Mouse (Mus musculus): ENCODE data around the gene Fubp1. TPM values are rescaled to one million over a fixed set of nuclear protein-coding genes. Genes with fewer than 3 reads are reported as not detected.

Gene Fubp1
- polyA plus RNA-seq, 1 experiment from 2014 or later = 452 TPM

GRCm38 (mm10) chr3:152208096-152208885, 1.9 kb upstream of the Fubp1 start:
- Histone ChIP-seq H3K4me3 (ENCODE audit: low read depth, low read length) (no peak overlapping the region), H3K9ac (ENCODE audit: low read length) (no peak overlapping the region), H3K4me1 (ENCODE audit: control insufficient read depth, insufficient read depth, low read length) (peaks cover 9% of the 10 kb centered on the region; the same call in 1 of the 2 replicates), H3K27ac (replicated peaks; ENCODE audit: low read depth, low read length) (no peak overlapping the region), H3K4me2 (ENCODE audit: low read depth, severe bottlenecking) (no peak overlapping the region), H3K9me3 (ENCODE audit: control insufficient read depth, low read length) (no peaks in the 10 kb centered on the region), H3K36me3 (ENCODE audit: control insufficient read depth, insufficient read depth, low read length) (no peaks in the 10 kb centered on the region), H3K27me3 (ENCODE audit: control insufficient read depth, insufficient read depth, low read length) (no peaks in the 10 kb centered on the region)
- 90% methylated on average over 7 of the region's 7 CpGs for WGBS
- ATAC-seq (ENCODE audit: insufficient number of reproducible peaks, low FRiP score, low TSS enrichment, low read depth) (no peak), DNase-seq (ENCODE audit: low spot score) (no peak)

- Histone ChIP-seq H3K4me2 (ENCODE audit: low read depth, severe bottlenecking) (peak overlapping the region; percentile 60), H3K36me3 (ENCODE audit: control insufficient read depth, insufficient read depth, low read length) (no peaks in the 10 kb centered on the region), H3K4me3 (ENCODE audit: low read depth, low read length) (peak overlapping the region; percentile 96), H3K9me3 (ENCODE audit: control insufficient read depth, low read length) (no peaks in the 10 kb centered on the region), H3K27ac (replicated peaks; ENCODE audit: low read depth, low read length) (peak overlapping the region; percentile 99), H3K4me1 (ENCODE audit: control insufficient read depth, insufficient read depth, low read length) (peaks cover 9% of the 10 kb centered on the region; the same call in 1 of the 2 replicates), H3K27me3 (ENCODE audit: control insufficient read depth, insufficient read depth, low read length) (no peaks in the 10 kb centered on the region), H3K9ac (ENCODE audit: low read length) (peak overlapping the region; percentile 100)
- DNase-seq (ENCODE audit: low spot score) (no peak), ATAC-seq (ENCODE audit: insufficient number of reproducible peaks, low FRiP score, low TSS enrichment, low read depth) (peak; percentile 24)
- 8% methylated on average over 25 of the region's 25 CpGs for WGBS
Observed at GRCm38 (mm10) chr3:152209177-152209966, 850 bp upstream of the Fubp1 start.

- H3K4me3 ChIP-seq (ENCODE audit: low read depth, low read length) = peak overlapping the region; percentile 96
- peak overlapping the region; percentile 99 for H3K27ac ChIP-seq (replicated peaks; ENCODE audit: low read depth, low read length)
- peak overlapping the region; percentile 87 for H3K4me2 ChIP-seq (ENCODE audit: low read depth, severe bottlenecking)
- H3K4me1 ChIP-seq (ENCODE audit: control insufficient read depth, insufficient read depth, low read length) = peaks cover 9% of the 10 kb centered on the region; the same call in 1 of the 2 replicates
- peaks cover 3% of the 10 kb centered on the region; the same call in 1 of the 2 replicates for H3K36me3 ChIP-seq (ENCODE audit: control insufficient read depth, insufficient read depth, low read length)
- under 1% methylated on average over 58 of the region's 68 CpGs for WGBS
- H3K9me3 ChIP-seq (ENCODE audit: control insufficient read depth, low read length) = no peaks in the 10 kb centered on the region
- ATAC-seq (ENCODE audit: insufficient number of reproducible peaks, low FRiP score, low TSS enrichment, low read depth) (peak; percentile 58), DNase-seq (ENCODE audit: low spot score) (peak; percentile 80)
- H3K27me3 ChIP-seq (ENCODE audit: control insufficient read depth, insufficient read depth, low read length) = no peaks in the 10 kb centered on the region
- H3K9ac ChIP-seq (ENCODE audit: low read length) = peak overlapping the region; percentile 100
Observed at GRCm38 (mm10) chr3:152210728-152211391, 638 bp downstream of the Fubp1 start.

DNA sequence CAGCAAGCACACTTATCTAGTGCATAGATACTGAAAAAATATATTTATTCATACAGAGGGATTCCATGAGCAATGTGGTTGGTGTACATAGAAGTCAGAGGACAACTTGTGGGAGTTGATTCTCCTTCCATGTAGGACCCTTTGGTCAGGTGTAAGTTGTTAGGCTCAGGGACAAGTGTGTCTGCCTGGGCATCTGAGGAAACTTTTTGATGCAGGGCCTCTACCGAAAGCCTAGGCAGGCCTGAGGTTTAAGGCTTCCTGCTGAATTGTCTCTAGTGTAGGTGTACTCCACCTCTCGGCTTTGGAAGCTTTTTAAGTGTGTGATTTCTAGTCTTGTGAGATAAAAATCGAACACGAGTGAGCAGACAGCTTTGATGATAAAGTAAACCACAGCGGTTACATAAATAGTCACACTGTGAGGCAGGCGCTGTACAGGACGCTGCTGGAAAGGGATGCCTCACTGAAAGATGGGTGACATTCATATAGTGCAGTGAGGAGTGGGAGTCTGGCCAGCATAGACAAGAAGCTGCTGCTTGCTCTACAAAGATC, 1.6 kb downstream of the Fubp1 start:
- H3K27me3 ChIP-seq (ENCODE audit: control insufficient read depth, insufficient read depth, low read length) = no peaks in the 10 kb centered on the region
- no peaks in the 10 kb centered on the region for H3K9me3 ChIP-seq (ENCODE audit: control insufficient read depth, low read length)
- H3K27ac ChIP-seq (replicated peaks; ENCODE audit: low read depth, low read length) = no peak overlapping the region
- H3K4me1 ChIP-seq (ENCODE audit: control insufficient read depth, insufficient read depth, low read length) = peaks cover 9% of the 10 kb centered on the region; the same call in 1 of the 2 replicates
- peak overlapping the region; percentile 100 for H3K9ac ChIP-seq (ENCODE audit: low read length)
- DNase-seq (ENCODE audit: low spot score) (no peak), ATAC-seq (ENCODE audit: insufficient number of reproducible peaks, low FRiP score, low TSS enrichment, low read depth) (no peak)
- peak overlapping the region; percentile 96 for H3K4me3 ChIP-seq (ENCODE audit: low read depth, low read length)
- 48% methylated on average over 7 of the region's 7 CpGs for WGBS
- peaks cover 7% of the 10 kb centered on the region; the same call in 1 of the 2 replicates for H3K36me3 ChIP-seq (ENCODE audit: control insufficient read depth, insufficient read depth, low read length)
- H3K4me2 ChIP-seq (ENCODE audit: low read depth, severe bottlenecking) = peak overlapping the region; percentile 87

DNA sequence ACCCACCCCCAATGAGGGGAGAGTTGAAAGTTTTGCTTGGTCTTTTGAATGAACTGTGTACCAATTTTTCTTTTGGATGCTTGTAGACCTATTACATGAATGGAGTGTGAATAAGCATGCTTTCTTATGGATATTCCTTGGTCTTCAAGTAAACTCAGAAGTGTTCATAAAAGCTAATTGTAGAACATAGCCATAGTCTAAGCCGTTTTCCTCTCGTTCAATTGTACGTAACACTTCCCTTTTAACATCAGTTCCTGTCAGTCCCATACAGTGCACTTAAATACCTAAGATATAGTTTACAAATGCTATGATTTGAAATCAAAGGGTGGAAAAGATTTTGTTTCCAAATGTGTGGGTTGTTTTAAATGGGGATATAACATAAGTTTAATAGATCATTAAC, 3.2 kb downstream of the Fubp1 start:
- ATAC-seq (ENCODE audit: insufficient number of reproducible peaks, low FRiP score, low TSS enrichment, low read depth) (no peak), DNase-seq (ENCODE audit: low spot score) (no peak)
- H3K4me2 ChIP-seq (ENCODE audit: low read depth, severe bottlenecking) = peak overlapping the region; percentile 87; the same call in 1 of the 2 replicates
- no peak overlapping the region for H3K4me3 ChIP-seq (ENCODE audit: low read depth, low read length)
- H3K9me3 ChIP-seq (ENCODE audit: control insufficient read depth, low read length) = no peaks in the 10 kb centered on the region
- H3K27me3 ChIP-seq (ENCODE audit: control insufficient read depth, insufficient read depth, low read length) = no peaks in the 10 kb centered on the region
- H3K9ac ChIP-seq (ENCODE audit: low read length) = no peak overlapping the region
- peaks cover 9% of the 10 kb centered on the region; the same call in 1 of the 2 replicates for H3K4me1 ChIP-seq (ENCODE audit: control insufficient read depth, insufficient read depth, low read length)
- H3K27ac ChIP-seq (replicated peaks; ENCODE audit: low read depth, low read length) = no peak overlapping the region
- peaks cover 7% of the 10 kb centered on the region; the same call in 1 of the 2 replicates for H3K36me3 ChIP-seq (ENCODE audit: control insufficient read depth, insufficient read depth, low read length)
- 72% methylated on average over 3 of the region's 3 CpGs for whole genome bisulfite sequencing

GRCm38 (mm10) chr3:152224918-152225317, 14.7 kb downstream of the Fubp1 start:
- ATAC-seq (ENCODE audit: insufficient number of reproducible peaks, low FRiP score, low TSS enrichment, low read depth) (no peak), DNase-seq (ENCODE audit: low spot score) (no peak)
- H3K36me3 ChIP-seq (ENCODE audit: control insufficient read depth, insufficient read depth, low read length) = peaks cover 32% of the 10 kb centered on the region

GRCm38 (mm10) chr3:152225906-152226305, 15.7 kb downstream of the Fubp1 start:
- peaks cover 26% of the 10 kb centered on the region for H3K36me3 ChIP-seq (ENCODE audit: control insufficient read depth, insufficient read depth, low read length)
- ATAC-seq (ENCODE audit: insufficient number of reproducible peaks, low FRiP score, low TSS enrichment, low read depth) = no peak
- 96% methylated on average over 7 of the region's 7 CpGs for WGBS

More at GRCm38 (mm10) chr3:152224918-152225317, 14.7 kb downstream of the Fubp1 start:
- Histone ChIP-seq H3K4me2 (ENCODE audit: low read depth, severe bottlenecking) (no peak overlapping the region), H3K9me3 (ENCODE audit: control insufficient read depth, low read length) (no peaks in the 10 kb centered on the region), H3K4me1 (ENCODE audit: control insufficient read depth, insufficient read depth, low read length) (no peaks in the 10 kb centered on the region), H3K27me3 (ENCODE audit: control insufficient read depth, insufficient read depth, low read length) (no peaks in the 10 kb centered on the region), H3K4me3 (ENCODE audit: low read depth, low read length) (no peak overlapping the region), H3K9ac (ENCODE audit: low read length) (no peak overlapping the region), H3K27ac (replicated peaks; ENCODE audit: low read depth, low read length) (no peak overlapping the region)

DNA sequence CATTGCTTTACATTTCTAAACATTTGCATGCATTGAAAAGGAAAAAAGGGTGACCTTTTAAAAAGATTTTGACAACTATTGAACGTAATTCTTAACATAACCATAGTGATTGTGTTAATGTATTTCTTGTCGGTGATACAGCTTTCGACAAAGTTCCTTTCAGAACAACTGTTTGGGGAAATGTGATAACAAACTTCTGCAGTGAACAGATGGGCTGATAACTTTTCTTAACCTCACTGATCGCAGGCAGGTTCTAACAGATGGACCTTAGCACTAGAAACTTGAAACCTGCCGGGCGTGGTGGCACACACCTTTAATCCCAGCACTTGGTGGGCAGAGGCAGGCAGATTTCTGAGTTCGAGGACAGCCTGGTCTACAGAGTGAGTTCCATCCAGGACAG, 18.6 kb downstream of the Fubp1 start:
- no peak overlapping the region for H3K27ac ChIP-seq (replicated peaks; ENCODE audit: low read depth, low read length)

More at GRCm38 (mm10) chr3:152225906-152226305, 15.7 kb downstream of the Fubp1 start:
- no peaks in the 10 kb centered on the region for H3K9me3 ChIP-seq (ENCODE audit: control insufficient read depth, low read length)
- DNase-seq (ENCODE audit: low spot score) = no peak
- no peak overlapping the region for H3K9ac ChIP-seq (ENCODE audit: low read length)
- H3K4me3 ChIP-seq (ENCODE audit: low read depth, low read length) = no peak overlapping the region
- no peaks in the 10 kb centered on the region for H3K27me3 ChIP-seq (ENCODE audit: control insufficient read depth, insufficient read depth, low read length)
- H3K4me2 ChIP-seq (ENCODE audit: low read depth, severe bottlenecking) = no peak overlapping the region
- H3K27ac ChIP-seq (replicated peaks; ENCODE audit: low read depth, low read length) = no peak overlapping the region
- no peaks in the 10 kb centered on the region for H3K4me1 ChIP-seq (ENCODE audit: control insufficient read depth, insufficient read depth, low read length)

More for the DNA sequence above, 18.6 kb downstream of the Fubp1 start:
- Histone ChIP-seq H3K27me3 (ENCODE audit: control insufficient read depth, insufficient read depth, low read length) (no peaks in the 10 kb centered on the region), H3K36me3 (ENCODE audit: control insufficient read depth, insufficient read depth, low read length) (peaks cover 14% of the 10 kb centered on the region; the same call in 1 of the 2 replicates), H3K4me2 (ENCODE audit: low read depth, severe bottlenecking) (no peak overlapping the region), H3K4me1 (ENCODE audit: control insufficient read depth, insufficient read depth, low read length) (no peaks in the 10 kb centered on the region), H3K9me3 (ENCODE audit: control insufficient read depth, low read length) (no peaks in the 10 kb centered on the region), H3K9ac (ENCODE audit: low read length) (no peak overlapping the region), H3K4me3 (ENCODE audit: low read depth, low read length) (no peak overlapping the region)
- ATAC-seq (ENCODE audit: insufficient number of reproducible peaks, low FRiP score, low TSS enrichment, low read depth) = no peak
- no peak for DNase-seq (ENCODE audit: low spot score)
- WGBS = 98% methylated on average over 7 of the region's 7 CpGs

Data from limb, embryonic 11.5 days (tissue).